Mouse (Mus musculus) right cerebral cortex, postnatal 14 days (tissue): ENCODE results near the gene Tmem50a.

ENCODE experiments used
- DNase-seq: peaks from one replicate; pipeline ENCODE4 v3.0.0; 2022

Gene Tmem50a

DNA sequence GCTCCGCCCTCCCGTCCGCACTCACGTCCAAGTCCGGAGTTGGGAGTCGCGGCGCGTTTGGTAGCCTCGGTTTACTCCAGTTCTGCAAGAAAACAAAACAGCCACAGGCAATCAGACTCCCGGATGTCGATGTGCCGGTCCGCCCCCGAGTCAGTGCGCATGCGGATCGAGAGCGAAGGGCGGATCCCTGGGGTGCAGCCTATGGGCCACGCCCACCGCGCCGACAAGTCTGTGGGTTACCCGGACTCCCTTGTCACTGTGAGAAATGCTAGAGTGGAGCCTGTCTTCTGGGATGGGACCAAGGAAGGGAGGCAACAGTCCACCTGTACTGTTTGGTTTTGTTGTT lies at the start of gene Tmem50a:
TSS of gene Tmem50a (minus strand) at position 161 of the 346 bp plus-strand sequence.
- peak; percentile 92 for DNase-seq

DNA sequence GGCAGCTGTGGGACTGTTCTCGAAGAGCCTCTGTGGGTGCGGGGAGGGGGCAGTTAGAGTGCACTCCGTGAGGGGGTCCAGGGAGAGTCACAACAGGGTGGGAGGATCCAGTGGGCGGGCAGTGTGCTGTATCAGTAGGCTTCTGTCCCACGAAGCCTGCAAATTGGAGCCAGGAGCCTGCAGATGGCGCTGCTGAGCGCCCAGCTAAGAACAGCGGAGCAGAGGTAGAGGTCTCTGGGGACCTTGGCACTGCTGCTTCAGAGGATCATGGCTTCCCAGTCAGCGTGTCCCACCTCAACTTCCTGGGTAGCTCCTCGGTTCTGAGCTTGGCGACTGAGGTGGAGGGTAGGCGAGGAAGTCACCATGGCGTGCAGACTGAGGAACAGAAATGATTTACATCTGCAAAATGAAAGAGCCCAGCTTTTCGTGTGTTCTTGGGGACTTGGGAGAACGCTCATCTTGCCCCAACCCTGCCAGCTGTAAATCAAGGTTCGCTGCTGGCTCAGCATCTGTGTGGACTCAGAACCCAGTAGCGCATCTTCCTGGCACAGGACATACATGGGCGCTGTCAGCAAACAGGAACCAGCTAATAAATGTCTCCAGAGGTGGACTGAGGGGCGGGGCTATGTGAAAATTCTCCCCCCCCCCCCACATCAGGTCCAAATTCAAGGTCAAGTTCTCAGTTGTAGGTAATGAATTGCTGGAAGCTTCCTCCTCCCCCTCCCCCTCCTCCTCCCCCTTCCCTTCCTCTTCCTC lies 48.4 kb upstream of the Tmem50a start:
- DNase-seq: peak; percentile 31

DNA sequence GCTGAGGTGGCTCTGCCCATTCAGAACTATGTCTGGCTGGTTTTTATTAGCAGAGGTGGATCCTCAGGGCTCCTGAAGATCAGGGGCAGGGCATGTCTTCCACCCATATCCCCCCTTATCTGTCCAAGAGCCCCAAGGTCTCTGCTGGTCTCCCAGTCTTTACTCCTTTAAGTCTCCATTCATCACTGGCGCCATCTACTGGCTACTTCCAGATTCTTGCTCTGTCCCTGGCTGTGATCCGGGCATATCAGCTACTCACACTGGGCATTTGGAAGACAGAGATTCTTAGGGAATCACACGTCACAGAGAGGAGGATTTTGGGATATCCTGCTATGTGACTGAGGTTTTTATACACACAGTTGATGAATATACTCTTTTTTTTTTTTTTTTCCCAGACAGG lies 41.5 kb upstream of the Tmem50a start:
- DNase-seq: peak; percentile 70

DNA sequence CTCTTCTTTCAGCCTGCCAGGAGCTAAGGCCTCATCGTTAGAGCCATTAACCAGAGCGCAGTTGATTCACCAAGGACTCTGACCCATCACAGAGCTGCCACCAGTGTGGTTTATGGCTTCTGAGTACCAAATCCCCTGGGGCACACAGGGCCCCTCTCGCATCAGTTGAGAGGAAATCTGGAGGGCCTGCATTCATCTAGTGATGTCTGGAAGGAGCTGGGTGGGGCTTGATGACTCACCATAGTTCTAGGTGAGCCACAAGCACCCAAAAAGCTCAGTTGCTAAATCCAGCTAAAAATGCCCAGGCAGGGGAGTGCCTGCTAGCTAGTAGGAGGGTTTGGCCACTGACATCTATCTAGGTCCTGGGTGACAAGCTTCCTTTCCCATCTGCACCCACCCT lies 41.0 kb upstream of the Tmem50a start:
- no peak for DNase-seq

DNA sequence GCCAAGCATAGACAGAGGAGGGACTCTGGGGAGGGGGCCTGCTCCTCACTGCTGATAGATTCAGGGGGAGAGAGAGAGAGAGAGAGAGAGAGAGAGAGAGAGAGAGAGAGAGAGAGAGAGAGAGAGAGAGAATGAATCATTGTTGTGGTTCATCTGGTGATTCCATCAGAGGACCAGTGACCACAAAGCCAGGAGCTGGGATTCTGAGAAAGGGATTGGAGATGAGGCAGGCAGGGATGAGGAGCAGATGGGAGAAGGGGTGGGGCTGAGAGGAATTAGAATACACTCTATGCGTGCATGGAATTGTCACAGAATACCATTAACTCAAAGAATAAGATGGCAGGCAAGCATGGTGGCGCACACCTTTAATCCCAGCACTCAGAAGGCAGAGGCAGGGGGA lies 40.4 kb upstream of the Tmem50a start:
- no peak for DNase-seq

DNA sequence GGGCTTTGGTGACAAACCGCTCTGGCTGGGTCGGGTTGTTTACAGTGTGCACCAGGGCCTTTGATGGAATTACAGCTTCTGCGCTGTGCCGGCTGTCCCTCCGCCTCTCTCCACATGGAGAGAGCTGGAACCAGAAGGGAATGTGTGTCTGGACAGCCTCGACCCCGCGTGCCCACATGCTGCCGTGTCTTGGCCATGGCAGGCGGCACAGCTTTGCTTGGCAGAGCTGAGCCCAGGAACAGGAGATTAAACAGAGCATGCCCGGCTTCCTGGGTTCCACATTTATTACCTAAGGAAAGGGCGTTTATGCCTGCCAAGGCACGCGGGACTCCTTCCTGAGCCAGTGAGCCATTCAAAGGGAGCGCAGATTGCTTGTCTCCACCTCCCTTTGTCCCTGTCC lies 39.6 kb upstream of the Tmem50a start:
- DNase-seq: no peak

DNA sequence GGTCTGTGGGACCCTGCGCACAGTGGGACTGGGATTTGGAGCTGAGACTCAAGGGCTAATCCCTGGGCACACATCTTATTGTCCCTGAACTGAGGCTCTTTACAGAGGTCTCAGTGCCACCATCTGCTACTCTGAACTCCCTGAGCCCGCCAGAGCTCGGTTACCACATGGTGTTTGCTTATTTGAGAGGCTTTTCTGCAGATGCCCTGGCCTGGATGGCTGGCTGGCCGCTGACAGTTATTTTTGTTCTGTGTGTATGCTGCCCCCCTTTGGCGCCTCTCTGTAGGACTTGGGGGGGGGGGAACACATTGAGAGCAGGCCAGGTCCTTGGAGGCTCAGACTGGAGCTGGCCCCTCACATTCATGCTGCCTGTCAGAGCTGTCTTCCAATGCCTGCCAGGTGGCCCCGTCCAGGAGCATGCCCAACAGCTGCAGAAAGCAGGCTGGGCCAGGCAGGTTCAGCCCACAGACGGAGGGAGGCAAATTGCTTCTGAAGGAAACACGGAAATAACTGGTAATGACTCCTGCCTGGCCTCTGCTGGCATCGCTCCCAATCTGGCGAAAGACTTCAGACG lies 35.8 kb upstream of the Tmem50a start:
- DNase-seq: no peak

DNA sequence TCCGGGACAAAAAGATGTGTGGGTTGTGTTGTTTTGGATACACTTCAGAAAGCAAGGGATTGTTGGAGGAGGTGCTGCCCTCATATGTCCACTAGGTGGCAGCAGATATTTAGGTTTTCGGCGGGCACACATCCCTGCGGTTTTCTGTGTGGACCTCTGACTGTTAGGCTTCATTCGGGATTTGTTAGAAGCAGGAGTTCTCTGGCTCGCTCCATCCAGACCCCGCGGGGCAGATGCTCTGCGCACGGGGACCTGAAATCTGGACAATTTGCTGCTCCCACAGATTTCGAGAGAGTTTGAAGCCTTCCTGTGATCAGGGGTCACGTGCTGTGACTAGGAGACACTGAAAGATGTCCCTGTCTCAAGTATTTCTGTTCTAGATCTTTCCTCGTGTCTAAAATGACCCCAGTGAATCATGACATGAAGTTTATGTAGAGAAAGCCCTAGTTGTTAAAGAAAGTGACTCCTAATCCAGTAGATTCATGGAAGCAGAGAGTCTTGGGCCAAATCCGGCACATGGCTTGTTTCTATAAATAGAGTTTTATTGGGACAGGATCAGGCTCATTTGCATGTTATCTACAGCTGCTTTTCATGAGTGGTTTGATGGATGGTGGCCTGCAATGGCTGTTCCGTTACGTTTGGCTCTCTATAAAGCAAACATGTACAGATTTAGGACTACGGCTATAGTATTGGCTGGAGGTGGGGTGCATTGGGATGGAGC lies 31.4 kb upstream of the Tmem50a start:
- peak; percentile 62 for DNase-seq

DNA sequence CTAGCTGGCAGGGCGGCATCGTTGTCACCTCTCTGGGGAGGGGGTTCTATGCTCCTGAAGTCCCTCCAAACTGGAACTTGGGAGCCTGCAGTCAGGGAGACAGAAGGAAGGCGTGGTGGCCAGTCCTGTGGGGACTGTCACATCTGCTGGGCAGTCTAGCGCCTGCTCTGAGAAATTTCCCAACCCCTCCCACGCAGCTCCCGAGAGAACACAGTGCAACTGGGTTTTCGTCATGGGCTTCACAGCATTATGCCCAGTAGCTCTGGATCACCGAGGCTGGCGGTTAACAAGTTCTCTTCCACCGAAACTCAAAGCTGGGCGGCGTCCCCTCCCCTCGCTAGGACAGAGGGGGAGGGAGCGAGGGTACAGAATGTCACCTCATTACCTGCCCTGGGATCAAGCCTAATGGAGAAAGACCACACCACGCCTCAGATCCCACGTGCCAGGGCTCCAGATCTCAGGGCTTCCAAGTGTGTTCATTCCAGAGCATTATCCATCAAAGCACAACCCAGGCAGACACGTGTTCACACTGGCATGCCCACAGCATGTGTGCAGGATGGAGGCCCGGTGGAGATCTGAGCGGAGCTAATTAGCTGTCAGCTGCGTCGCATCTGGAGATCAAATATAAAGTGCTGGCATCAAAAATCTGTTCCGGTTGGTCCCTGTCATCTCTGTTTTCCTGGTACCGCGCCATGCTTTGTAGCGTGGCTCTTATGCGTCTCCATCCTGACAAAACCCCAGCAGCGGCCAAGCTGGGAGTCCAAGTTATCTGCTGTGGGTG lies 29.1 kb upstream of the Tmem50a start:
- DNase-seq: peak; percentile 59

DNA sequence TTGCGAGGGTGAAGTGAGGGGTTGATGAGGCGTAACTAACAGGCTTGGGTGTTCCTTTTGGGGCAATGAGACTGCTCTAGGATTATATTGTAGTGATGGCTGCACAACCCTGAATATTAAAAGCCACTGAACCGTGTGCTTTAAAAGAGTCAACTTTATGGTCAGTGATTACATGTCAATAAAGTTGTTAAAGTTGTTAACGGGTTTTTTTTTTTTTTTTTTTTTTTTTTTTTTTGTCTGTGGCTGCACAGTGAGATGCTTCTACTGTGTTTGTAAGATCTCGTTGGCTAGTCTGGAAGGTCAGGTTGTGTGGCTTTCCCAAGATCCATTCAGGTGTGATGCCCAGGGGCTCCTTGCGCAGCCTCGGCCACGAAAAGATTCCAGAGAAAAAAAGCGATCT lies 25.1 kb upstream of the Tmem50a start:
- no peak for DNase-seq

DNA sequence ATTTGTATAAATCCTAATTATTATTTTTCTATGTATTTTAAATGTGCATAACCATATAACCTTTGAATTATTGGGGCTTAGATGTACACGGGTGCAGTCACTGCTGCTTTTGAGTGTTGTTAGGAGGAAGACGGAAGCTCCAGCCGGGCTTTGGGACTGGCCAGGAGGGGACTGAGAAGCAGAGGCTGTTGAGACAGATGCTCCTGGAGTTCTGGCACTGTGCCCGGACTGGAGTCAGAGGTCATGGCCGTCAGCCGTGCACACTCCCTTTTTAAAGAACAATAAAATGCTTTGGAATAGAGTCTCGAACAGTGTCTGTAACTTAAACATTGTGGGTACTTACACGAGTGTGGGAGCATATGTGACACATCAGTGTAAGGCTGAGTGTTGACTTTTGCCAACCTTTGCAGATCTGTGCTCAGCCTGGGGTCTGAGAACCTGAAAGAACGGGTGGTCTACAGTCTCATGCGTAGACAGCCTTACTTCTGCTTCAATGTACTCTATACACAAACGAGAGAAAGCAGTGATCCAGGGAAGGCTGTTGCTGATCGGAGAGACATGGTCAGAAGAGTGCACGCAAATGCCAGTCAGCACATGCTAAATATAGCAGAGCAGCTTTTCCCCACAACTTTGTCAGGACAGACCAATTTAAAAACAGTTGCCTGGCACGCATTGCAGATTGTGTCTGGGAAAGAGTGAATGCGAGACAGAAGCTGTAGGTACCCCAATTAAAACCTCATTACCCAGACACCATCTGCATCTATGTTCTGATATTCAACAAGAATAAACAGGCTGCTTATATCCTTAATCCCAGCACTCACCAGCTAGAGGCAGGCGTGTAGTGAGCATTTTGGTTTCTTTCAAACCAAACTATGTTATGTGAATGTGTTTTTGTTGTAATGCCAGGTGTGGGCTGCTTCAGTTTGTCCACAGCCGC lies 22.7 kb upstream of the Tmem50a start:
- no peak for DNase-seq

DNA sequence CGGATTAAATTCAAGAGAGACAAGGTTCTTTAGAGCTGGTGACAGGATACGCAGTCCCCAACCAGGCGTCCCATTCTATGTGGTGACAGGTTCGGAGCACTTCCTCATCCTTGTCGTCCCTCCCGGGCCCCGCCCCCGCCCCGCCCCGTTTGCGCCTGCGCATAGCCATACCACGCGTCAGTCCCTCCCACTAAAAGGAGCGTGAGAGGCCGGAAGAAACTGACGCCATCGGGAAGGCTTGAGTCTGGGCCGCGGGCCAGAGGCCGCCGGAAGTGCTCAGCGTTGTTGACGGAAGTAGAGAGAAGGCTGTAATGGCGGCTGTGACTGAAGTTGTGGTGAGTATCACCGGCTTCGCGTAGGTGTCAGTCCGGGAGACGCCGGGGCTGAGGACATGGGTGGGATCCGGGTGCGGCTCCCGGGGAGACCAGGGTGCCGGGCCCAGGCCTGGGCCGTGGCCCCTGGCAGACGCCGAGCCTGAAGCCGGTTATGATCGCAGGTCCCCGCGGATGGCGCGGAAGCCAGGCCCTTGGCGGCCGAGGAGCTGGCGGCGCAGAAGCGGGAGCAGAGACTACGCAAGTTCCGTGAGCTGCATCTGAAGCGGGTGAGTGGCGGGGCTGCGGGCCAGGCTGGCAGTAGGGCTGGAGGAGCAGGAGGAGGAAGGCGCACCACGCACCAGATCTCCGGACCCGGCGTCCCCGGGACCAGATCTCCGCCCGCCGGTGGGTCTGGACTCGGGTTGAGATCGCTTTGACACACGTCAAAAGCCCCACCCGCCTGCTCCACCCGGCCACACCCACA lies 16.1 kb upstream of the Tmem50a start, which contains the start of gene Syf2:
TSS of gene Syf2 (plus strand) at position 215 of the 798 bp plus-strand sequence.
- peak; percentile 95 for DNase-seq

DNA sequence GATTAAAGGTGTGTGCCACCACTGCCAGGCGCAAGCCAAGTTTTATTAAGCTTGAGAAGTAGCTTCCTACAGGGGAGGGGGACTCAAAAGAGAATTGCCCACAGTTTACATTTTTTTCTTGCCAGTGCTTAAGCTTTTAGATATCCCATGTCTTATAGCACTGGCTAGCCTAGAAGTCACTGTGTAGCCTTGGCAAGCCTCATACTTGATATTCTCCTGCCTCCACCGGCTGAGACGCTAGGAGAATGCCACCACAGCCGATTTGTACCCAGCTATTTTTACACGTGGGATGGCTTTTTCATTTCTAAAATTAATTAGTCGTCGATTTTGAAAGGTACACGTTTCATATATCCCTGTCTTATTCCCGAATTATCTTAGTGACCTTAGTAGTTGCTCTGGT lies 15.4 kb upstream of the Tmem50a start:
- no peak for DNase-seq

DNA sequence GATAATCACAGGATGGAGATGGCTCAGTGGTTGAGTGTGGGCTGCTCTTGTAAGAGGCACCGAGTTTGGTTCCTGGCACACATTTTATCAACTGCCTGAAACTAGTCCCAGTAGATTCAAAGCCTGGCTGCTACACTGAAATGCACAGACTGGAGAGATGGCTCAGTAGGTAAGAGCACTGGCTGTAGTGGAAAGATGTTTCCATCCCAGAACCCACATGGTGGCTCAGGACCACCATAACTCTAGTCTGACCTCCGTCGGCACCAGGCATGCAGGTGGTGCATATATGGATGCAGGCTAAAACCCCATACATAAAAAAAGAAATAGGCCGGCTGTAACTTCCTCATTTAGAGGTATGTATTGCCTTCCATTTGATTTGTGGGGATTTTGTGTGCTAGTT lies 14.7 kb upstream of the Tmem50a start:
- no peak for DNase-seq

DNA sequence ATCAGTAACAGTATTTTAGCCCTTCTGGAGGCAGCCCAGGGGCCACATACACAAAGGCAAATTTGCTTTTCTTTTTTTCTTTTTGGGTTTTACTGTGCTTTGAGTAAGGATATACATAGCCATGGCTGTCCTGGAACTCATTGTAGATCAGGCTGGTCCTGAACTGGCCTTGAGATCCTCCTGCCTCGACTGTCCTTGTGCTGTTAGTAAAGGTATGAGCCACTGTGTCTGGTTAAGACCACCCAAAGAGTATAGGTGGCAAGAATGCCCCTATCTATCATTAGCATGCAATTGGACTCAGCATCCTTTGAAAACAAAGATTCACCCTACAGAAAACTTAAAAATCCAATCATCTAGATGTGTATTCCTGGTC lies 13.6 kb upstream of the Tmem50a start:
- no peak for DNase-seq

DNA sequence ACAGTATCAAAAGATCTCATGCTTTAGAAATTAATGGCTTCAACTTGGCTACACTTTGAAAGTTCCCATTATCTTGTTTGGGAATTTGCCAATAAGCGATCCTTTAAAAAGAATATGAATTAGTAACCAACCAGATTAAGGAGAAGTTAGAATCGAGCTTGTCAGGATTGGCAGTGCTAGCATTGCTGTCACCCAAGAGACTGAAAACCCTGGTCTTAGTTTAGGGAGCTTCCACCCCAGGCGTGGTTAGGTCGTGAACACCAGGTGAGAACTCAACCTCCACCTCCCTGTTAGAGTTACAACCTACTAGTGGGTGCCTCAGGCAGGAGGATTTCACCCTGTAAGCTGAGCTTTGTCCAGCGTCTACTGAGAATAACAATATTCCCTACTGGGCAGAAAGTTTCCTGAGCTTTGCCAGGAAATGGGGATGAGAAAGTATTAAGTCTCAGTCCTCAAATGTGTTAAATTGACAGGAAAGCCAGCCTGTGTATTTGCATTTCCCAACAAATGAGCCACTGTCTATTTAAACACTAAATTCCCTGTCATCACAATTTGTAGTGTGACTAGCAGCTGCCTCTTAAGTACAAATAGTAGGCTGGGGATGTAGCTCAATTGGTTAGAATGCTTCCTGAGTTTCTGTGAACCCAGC lies 13.1 kb upstream of the Tmem50a start:
- no peak for DNase-seq

DNA sequence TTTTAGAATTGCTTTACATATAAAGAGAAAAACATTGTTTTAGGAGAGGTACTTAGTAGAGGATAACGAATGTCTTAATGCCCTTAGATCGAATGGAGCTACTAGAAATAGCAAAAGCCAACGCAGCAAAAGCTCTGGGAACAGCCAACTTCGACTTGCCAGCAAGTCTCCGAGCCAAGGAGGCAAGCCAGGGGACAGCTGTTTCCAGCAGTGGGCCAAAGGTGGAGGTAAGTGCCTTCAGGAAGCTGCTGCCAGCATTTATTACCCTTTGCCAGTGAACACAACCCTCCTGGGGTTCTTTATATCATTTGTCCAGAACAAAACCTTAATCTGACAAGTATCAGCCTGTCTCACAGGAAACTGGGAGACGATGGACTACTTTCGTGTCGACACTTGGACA lies 10.4 kb upstream of the Tmem50a start:
- no peak for DNase-seq

DNA sequence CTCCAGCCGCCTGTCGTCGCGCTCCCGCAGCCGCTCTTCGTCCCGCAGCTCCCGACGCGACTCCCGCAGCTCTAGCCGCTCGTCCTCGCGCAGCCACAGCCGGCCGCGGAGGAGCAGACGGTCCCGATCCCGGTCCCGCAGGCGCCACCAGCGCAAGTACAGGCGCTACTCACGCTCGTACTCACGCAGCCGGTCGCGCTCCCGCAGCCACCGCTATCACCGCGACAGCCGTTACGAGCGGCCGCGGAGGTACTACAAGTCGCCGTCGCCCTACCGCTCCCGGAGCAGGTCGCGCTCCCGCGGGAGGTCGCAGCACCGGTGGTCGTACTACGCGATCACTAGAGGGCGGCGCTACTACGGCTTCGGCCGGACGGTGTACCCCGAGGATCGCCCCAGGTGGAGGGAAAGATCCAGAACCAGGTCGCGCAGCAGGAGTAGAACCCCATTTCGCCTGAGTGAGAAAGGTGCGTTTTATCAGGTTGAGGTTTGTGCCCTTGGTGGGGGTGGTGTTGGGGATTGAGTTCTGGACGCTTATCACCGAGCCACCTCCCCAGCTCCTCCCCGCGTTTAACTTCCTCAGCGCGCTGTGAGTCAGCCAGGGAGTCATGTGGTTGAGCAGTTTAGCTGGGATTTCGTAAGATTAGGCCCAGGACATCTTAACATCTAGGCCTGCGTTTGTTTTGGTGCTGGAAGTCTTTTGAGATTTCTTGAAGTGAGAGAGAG lies 9.4 kb upstream of the Tmem50a start:
- peak; percentile 47 for DNase-seq

DNA sequence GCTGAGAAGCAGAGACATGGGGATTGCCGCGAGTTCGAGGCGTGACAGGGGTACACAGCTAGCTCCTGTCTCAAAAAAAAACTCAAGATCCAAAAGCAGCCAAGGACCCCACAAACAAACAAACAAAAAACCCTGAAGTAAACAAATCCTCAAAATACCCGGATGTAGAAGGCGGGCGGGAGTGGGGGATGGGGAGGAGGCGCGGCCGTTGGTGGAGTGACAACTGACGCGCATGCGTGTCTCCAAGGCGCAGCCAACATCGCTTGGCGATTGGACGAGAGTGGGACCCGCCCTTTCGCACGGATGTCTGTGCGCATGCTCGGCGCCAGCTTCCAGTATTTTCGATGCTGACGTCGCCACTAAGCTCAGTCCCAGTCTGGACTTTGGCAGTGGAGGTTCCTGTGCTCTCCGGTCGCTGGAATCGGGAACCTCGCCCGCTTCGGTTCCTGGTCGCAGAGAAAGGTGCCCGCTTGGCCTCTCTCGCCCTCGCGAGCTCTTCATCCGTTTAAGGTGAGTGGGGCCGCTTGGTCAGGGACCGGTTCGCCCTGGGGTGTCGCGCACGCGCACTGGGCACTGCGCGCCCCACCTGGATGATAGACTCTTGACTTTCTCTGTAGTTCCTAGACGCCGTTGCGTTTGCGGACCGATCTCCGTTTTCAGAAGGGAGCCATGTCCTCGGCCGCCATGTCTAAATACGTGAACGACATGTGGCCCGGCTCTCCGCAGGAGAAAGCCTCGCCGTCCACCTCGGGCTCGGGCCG lies 8.6 kb upstream of the Tmem50a start, which contains the start of gene Rsrp1:
TSS of gene Rsrp1 (plus strand) at position 335 of the 761 bp plus-strand sequence.
- DNase-seq: peak; percentile 99
